Mouse (Mus musculus): Measurements from ENCODE around the gene Tex14. TPM values are rescaled to one million over a fixed set of nuclear protein-coding genes. Genes with fewer than 3 reads are reported as not detected.

The Tex14 gene
- total and polyA plus RNA-seq, 3 experiments, result 0.42 TPM; not detected in 1

DNA sequence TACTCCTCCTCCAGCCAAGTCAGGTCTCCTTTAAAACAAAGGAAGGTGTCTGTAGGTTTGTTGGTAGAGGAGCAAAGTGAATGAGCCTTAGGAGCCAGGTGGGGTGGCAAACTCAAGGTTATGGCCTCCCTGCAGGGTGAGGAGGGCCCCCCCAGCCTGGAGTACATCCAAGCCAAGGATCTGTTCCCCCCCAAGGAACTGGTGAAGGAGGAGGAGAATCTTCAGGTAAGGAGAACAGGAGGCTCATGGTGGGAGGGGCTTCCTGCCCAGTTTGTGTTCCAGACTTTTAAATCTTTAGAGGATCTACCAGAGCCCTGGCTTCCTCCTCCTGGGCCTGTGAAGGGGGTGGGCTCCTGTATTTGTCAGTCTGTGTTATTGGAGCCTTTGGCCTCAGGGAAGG is 192.2 kb downstream of the Tex14 start:
- Histone ChIP-seq H3K27ac (ENCODE audit: control insufficient read depth, low read depth, low read length) (no peak overlapping the region), H3K9me3 (replicated peaks; ENCODE audit: insufficient read depth, low read length) (no peaks in the 10 kb centered on the region), H3K36me3 (ENCODE audit: control insufficient read depth in 1 of 2, insufficient read depth in 2 of 2, low read length in 2 of 2) (peaks cover 4 to 7% of the 10 kb centered on the region in 2 experiments), H3K4me1 (ENCODE audit: control insufficient read depth in 1 of 2, insufficient read depth in 2 of 2, low read length in 2 of 2) (peaks cover 0 to 11% of the 10 kb centered on the region in 2 experiments; a peak in 3 of 4 replicates), H3K79me2 (ENCODE audit: control insufficient read depth, insufficient read depth, low read length, poor library complexity) (peaks cover 15% of the 10 kb centered on the region), H3K4me3 (ENCODE audit: control insufficient read depth in 1 of 2, insufficient read depth in 1 of 2, low read depth in 2 of 2, low read length in 2 of 2) (no peak overlapping the region), H3K9ac (ENCODE audit: control insufficient read depth, low read depth, low read length, poor library complexity, severe bottlenecking) (no peak overlapping the region), H3K27me3 (ENCODE audit: control insufficient read depth in 1 of 2, insufficient read depth in 2 of 2, low read length in 2 of 2) (no peaks in the 10 kb centered on the region)
- TF ChIP-seq HCFC1 (IDR thresholded peaks at IDR 0.05; ENCODE audit: low read depth, low read length) (no peak), CHD1 (IDR thresholded peaks at IDR 0.05; ENCODE audit: low read depth, low read length) (no peak), USF2 (IDR thresholded peaks at IDR 0.05; ENCODE audit: borderline replicate concordance in 1 of 2, insufficient read depth in 1 of 2, low read depth in 1 of 2, low read length in 2 of 2) (no peak), CHD2 (IDR thresholded peaks at IDR 0.05; ENCODE audit: low read length) (no peak), ZC3H11A (IDR thresholded peaks at IDR 0.05; ENCODE audit: low read depth, low read length) (no peak), MAZ (IDR thresholded peaks at IDR 0.05; ENCODE audit: low read depth, low read length) (no peak), E2F4 (IDR thresholded peaks at IDR 0.05; ENCODE audit: borderline replicate concordance, low read depth, low read length) (no peak), MXI1 (IDR thresholded peaks at IDR 0.05; ENCODE audit: low read depth, low read length) (no peak), TBP (IDR thresholded peaks at IDR 0.05; ENCODE audit: low read depth, low read length) (no peak), GATA1 (IDR thresholded peaks at IDR 0.05; ENCODE audit: low read depth, low read length) (no peak), POLR2A (IDR thresholded peaks at IDR 0.05; ENCODE audit: control insufficient read depth in 1 of 2, insufficient read depth in 1 of 2, low read depth in 1 of 2, low read length in 2 of 2, poor library complexity in 1 of 2) (no peak), NELFE (IDR thresholded peaks at IDR 0.05; ENCODE audit: low read depth, low read length) (no peak)
- no peak for DNase-seq (ENCODE audit: low read depth, low spot score)

DNA sequence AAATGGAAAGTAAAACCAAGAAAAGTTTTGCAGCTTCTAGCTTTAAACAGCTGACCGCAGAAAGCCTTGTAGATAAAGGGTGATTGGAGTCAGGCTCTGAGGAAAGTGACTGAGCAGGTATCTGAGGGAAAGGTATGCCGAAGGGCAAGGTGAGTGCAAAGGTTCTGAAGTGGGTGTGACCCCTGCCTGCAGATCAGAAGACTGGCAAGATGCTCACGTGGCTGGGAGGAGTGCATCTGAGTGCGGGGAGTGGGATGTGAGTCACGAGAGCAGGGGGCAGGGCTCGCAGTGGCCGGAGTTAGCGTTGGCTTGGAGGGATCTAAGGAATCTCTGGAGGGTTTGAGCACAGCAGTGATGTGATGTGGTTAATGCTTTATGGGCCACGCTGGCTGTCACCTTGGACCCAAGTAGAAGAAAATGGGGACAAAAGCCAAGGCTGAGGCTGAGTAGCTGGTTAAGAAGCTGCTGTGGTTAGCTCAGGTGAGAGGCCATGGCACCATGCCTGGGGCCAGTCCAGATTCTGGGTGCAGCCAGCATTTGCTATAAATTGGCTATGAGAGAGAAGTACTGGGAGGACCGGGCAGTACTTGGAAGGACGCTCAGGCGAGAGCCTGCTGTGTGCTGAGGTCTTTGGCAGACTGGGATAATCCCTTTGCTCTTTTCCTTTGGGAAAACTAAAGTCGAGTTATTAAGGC is 194.7 kb downstream of the Tex14 start:
- Histone ChIP-seq H3K9me3 (replicated peaks; ENCODE audit: insufficient read depth, low read length) (no peaks in the 10 kb centered on the region), H3K36me3 (ENCODE audit: control insufficient read depth in 1 of 2, insufficient read depth in 2 of 2, low read length in 2 of 2) (peaks cover 0 to 7% of the 10 kb centered on the region in 2 experiments; a peak in 2 of 4 replicates), H3K4me3 (ENCODE audit: control insufficient read depth in 1 of 2, insufficient read depth in 1 of 2, low read depth in 2 of 2, low read length in 2 of 2) (no peak overlapping the region), H3K9ac (ENCODE audit: control insufficient read depth, low read depth, low read length, poor library complexity, severe bottlenecking) (no peak overlapping the region), H3K27ac (ENCODE audit: control insufficient read depth, low read depth, low read length) (no peak overlapping the region), H3K4me1 (ENCODE audit: control insufficient read depth in 1 of 2, insufficient read depth in 2 of 2, low read length in 2 of 2) (no peaks in the 10 kb centered on the region), H3K27me3 (ENCODE audit: control insufficient read depth in 1 of 2, insufficient read depth in 2 of 2, low read length in 2 of 2) (no peaks in the 10 kb centered on the region), H3K79me2 (ENCODE audit: control insufficient read depth, insufficient read depth, low read length, poor library complexity) (no peaks in the 10 kb centered on the region)
- no peak for DNase-seq (ENCODE audit: low read depth, low spot score)
- TF ChIP-seq RCOR1 (IDR thresholded peaks at IDR 0.05; ENCODE audit: low read depth, low read length) (no peak), GABPA (IDR thresholded peaks at IDR 0.05; ENCODE audit: low read depth, low read length) (no peak), UBTF (IDR thresholded peaks at IDR 0.05; ENCODE audit: borderline replicate concordance, insufficient read depth, low read depth, low read length) (no peak), POLR2AphosphoS5 (IDR thresholded peaks at IDR 0.05; ENCODE audit: borderline replicate concordance, low read depth, low read length) (no peak), CTCF (IDR thresholded peaks at IDR 0.05 in 2 of 3, conservative IDR thresholded peaks at IDR 0.05 in 1 of 3; ENCODE audit: control insufficient read depth in 1 of 3, insufficient read depth in 1 of 3, low read depth in 2 of 3, low read length in 3 of 3, poor library complexity in 1 of 3, severe bottlenecking in 1 of 3) (no peak), MAFK (IDR thresholded peaks at IDR 0.05; ENCODE audit: borderline replicate concordance, low read depth, low read length) (no peak), CHD1 (IDR thresholded peaks at IDR 0.05; ENCODE audit: low read depth, low read length) (no peak), MAZ (IDR thresholded peaks at IDR 0.05; ENCODE audit: low read depth, low read length) (no peak), SMC3 (IDR thresholded peaks at IDR 0.05; ENCODE audit: low read depth, low read length) (no peak), BHLHE40 (IDR thresholded peaks at IDR 0.05; ENCODE audit: borderline replicate concordance, low read depth, low read length) (no peak), USF1 (IDR thresholded peaks at IDR 0.05; ENCODE audit: low read depth, low read length) (no peak), MXI1 (IDR thresholded peaks at IDR 0.05; ENCODE audit: low read depth, low read length) (no peak), CHD2 (IDR thresholded peaks at IDR 0.05; ENCODE audit: low read length) (no peak), TBP (IDR thresholded peaks at IDR 0.05; ENCODE audit: low read depth, low read length) (no peak), ZKSCAN1 (IDR thresholded peaks at IDR 0.05; ENCODE audit: low read depth, low read length) (no peak), USF2 (IDR thresholded peaks at IDR 0.05; ENCODE audit: borderline replicate concordance in 1 of 2, insufficient read depth in 1 of 2, low read depth in 1 of 2, low read length in 2 of 2) (no peak)
